Mouse (Mus musculus) cortical plate, adult 2 months (tissue): ENCODE measurements around the gene Ifi208. TPM values are rescaled to one million over a fixed set of nuclear protein-coding genes. Genes with fewer than 3 reads are reported as not detected.
"Not testable (repeated sequence)": the region's sequence is repeated elsewhere in the genome, so short reads cannot be mapped to it uniquely, and the experiment has no call there.

Source experiments
- H3K27ac ChIP-seq: fragments of 200-500 bp; 2 replicates; pipeline ENCODE4 v1.5.1; 2012; ENCODE audit warnings: low read length, control low read depth, inconsistent platforms; ENCODE audit not compliant: insufficient read depth
- H3K4me1 ChIP-seq: fragments of 200-500 bp; 2 replicates; pipeline ENCODE4 v1.6.1; 2011; ENCODE audit warnings: low read length; ENCODE audit not compliant: control insufficient read depth, insufficient read depth
- H3K4me3 ChIP-seq: fragments of 200-500 bp; 2 replicates; pipeline ENCODE4 v1.5.1; 2011; ENCODE audit warnings: mild to moderate bottlenecking, low read length, control low read depth; ENCODE audit not compliant: insufficient read depth
- CTCF ChIP-seq: fragments of 200-500 bp; IDR thresholded peaks from 2 replicates; pipeline ENCODE4 v1.5.1; 2011; ENCODE audit warnings: mild to moderate bottlenecking, control low read depth, low read length; ENCODE audit not compliant: insufficient read depth; ENCODE audit errors: extremely low read depth
- POLR2A ChIP-seq: fragments of 200-500 bp; IDR thresholded peaks from 2 replicates; pipeline ENCODE4 v1.6.1; 2011; ENCODE audit warnings: mild to moderate bottlenecking, low read length, control low read depth; ENCODE audit not compliant: insufficient read depth; ENCODE audit errors: extremely low read depth
- polyA plus RNA-seq: library from polyadenylated mRNA; depleted of rRNA; stranded (reverse); fragments of >200 nt; gene quantifications from 2 replicates; pipeline ENCODE4 v1.2.3, GENCODE M21; 2012; rRNA removed

The Ifi208 gene
- polyA plus RNA-seq: not detected in 2 replicates

- not testable (repeated sequence) for H3K4me1 ChIP-seq, H3K27ac ChIP-seq, H3K4me3 ChIP-seq
These were observed at the start of gene Ifi208 for GRCm38 (mm10) chr1:173673458-173674097. Gene Ifi208 (plus strand): TSS chr1:173673675.

GRCm38 (mm10) chr1:173624052-173624451 lies 49.4 kb upstream of the Ifi208 start:
- no peaks in the 10 kb centered on the region for H3K4me1 ChIP-seq
- TF ChIP-seq POLR2A (no peak), CTCF (no peak)
- no peak overlapping the region for H3K4me3 ChIP-seq
- no peak overlapping the region for H3K27ac ChIP-seq

GRCm38 (mm10) chr1:173626686-173627085 lies 46.8 kb upstream of the Ifi208 start:
- no peaks in the 10 kb centered on the region for H3K4me1 ChIP-seq
- H3K4me3 ChIP-seq: no peak overlapping the region
- no peak overlapping the region for H3K27ac ChIP-seq
- TF ChIP-seq POLR2A (no peak), CTCF (no peak)

DNA sequence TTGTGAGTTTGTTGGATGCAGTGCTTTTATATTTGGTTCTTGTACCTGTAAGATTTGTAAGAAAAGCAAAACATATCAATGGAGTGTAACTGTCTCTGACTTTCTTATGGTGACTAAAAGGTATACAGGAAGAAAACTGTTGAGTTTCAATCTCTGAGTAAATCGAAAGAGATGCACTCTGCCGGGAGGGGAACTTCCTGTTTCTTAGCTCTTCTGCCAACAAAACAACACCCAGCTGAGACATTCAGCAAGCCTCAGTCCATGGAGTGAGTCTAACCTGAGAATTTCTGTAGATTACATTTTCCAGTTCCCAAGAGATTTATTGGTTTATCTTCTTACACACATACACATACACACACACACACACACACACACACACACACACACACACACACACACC lies 42.9 kb upstream of the Ifi208 start, which contains the start of gene Ifi209:
Ifi209 (plus strand) TSS at position 296 of the 400 bp plus-strand sequence.
- H3K4me3 ChIP-seq, H3K27ac ChIP-seq, H3K4me1 ChIP-seq: not testable (repeated sequence)

- H3K27ac ChIP-seq: no peak overlapping the region
- no peak overlapping the region for H3K4me3 ChIP-seq
- TF ChIP-seq CTCF (no peak), POLR2A (no peak)
- no peaks in the 10 kb centered on the region for H3K4me1 ChIP-seq
These were observed 39.4 kb upstream of the Ifi208 start for GRCm38 (mm10) chr1:173633969-173634645.

GRCm38 (mm10) chr1:173645393-173645792 lies 28.1 kb upstream of the Ifi208 start:
- H3K4me3 ChIP-seq: no peak overlapping the region
- TF ChIP-seq POLR2A (no peak), CTCF (no peak)
- no peaks in the 10 kb centered on the region for H3K4me1 ChIP-seq
- no peak overlapping the region for H3K27ac ChIP-seq

DNA sequence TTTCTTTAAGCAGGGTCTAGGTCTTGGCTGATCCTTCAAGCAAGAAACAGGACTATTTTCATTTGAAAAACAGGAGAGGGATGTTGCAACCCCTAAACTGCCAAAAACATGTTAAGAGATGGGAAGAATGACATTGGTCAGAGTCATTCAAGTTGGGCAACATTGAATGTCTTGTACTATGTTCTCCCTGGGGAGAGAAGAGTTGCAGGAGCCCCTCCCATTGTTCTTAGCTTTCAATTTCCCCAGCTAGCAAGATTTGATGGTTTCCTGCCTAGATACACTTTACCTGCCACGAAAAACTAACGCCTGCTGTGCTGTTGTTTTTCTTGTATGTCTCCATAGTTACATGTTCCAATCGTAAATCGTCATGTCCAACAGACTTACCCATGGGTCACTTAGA lies 15.5 kb upstream of the Ifi208 start:
- TF ChIP-seq CTCF (no peak), POLR2A (no peak)
- H3K4me1 ChIP-seq: no peaks in the 10 kb centered on the region
- H3K4me3 ChIP-seq: no peak overlapping the region
- H3K27ac ChIP-seq: no peak overlapping the region

DNA sequence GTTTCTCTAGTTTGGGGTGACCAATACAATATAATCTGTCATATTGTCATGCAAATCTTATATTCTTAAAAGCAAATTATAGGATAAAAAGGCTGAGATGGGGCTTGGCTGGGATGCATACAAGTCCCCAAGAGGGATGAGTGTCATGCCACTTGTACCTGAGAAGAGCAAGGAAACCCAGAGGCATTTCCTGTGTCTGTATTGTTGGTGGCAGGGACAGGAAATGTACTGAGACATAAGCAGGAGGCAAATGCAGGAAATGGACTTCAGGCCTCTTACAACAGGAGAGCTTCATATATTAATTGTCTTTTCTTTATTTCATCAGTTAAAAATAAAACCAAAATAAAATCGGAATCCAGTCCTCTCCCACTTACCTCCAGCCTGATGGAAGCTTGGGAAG lies 5.1 kb downstream of the Ifi208 start:
- not testable (repeated sequence) for H3K4me1 ChIP-seq, H3K4me3 ChIP-seq, H3K27ac ChIP-seq

DNA sequence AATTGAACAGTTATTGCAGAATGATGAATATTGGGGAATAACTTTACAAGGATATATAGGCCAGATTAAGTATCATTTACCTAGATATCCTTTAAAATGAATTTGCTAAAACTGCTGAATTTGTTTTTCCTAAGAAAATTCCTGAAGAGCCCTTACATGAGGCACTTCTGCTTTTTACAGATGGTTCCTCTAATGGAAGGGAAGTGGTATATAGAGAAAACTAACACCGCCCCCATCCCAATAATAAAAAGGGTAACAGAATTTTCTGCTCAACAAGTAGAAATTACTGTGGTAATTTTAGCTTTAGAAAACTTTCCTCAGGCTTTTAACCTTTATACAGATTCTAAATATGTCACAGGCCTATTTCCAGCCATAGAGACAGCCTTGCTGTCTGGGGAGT lies 20.8 kb downstream of the Ifi208 start:
- H3K4me3 ChIP-seq: no peak overlapping the region
- H3K27ac ChIP-seq: no peak overlapping the region
- no peak for TF ChIP-seq POLR2A
- no peak for TF ChIP-seq CTCF
- no peaks in the 10 kb centered on the region for H3K4me1 ChIP-seq

- no peaks in the 10 kb centered on the region for H3K4me1 ChIP-seq
- H3K4me3 ChIP-seq: no peak overlapping the region
- H3K27ac ChIP-seq: no peak overlapping the region
- TF ChIP-seq POLR2A (no peak), CTCF (no peak)
These were observed 59.7 kb downstream of the Ifi208 start for GRCm38 (mm10) chr1:173733219-173733618.

DNA sequence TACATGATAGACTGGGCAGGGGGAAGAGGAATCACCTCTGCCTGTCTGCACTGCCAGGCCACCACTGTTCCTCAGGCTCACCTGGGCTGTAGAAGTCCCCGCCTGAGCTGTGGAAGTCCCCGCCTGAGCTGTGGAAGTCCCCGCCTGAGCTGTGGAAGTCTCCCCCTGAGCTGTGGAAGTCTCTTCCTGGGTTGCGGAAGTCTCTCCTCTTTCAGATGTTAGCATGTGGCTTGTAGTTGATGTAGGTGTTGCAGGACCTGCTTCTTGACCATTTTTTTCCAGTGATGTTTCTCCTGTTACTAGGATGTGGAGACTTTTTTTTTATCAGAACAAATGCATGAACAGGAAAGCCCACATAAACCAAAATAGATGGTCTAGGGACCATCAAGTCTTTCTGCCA lies 61.5 kb downstream of the Ifi208 start:
- H3K4me1 ChIP-seq, H3K4me3 ChIP-seq, H3K27ac ChIP-seq: not testable (repeated sequence)
